Mouse (Mus musculus) heart, embryonic 14.5 days (tissue): ENCODE measurements at regions not wholly inside any gene's neighbourhood (a gene's known extent, or its start where the extent isn't known, plus 50 kb on each side); places are given as distances from the start of the nearest gene placed in this dataset.

Source experiments
- ATAC-seq: fragments of 200-750 bp; cut with Nextera tagmentation; 2 replicates; pipeline ENCODE4 v1.8.0; 2017; ENCODE audit warnings: low read depth, moderate TSS enrichment; ENCODE audit not compliant: insufficient number of reproducible peaks, insufficient read depth, low FRiP score
- H3K27ac ChIP-seq, 2 experiments: fragments of 200-500 bp in 1 of 2; fragments of 300-500 bp in 1 of 2; sonication (generic) in 1 of 2; replicated peaks in 1 of 2; 2 replicates each; pipeline ENCODE4 v1.5.1; 2012 to 2014; ENCODE audit warnings: low read depth in 2 of 2, low read length in 2 of 2, control low read depth in 1 of 2, mild to moderate bottlenecking in 1 of 2, mixed read lengths in 1 of 2; ENCODE audit not compliant: control insufficient read depth in 1 of 2, insufficient read depth in 1 of 2
- H3K27me3 ChIP-seq: fragments of 300-500 bp; sonication (generic); 2 replicates; pipeline ENCODE4 v1.6.1; 2014; ENCODE audit warnings: mild to moderate bottlenecking, low read length, control low read depth; ENCODE audit not compliant: control insufficient read depth, insufficient read depth
- H3K36me3 ChIP-seq: fragments of 300-500 bp; sonication (generic); 2 replicates; pipeline ENCODE4 v1.6.1; 2014; ENCODE audit warnings: mild to moderate bottlenecking, control low read depth, low read length, mixed read lengths; ENCODE audit not compliant: control insufficient read depth, insufficient read depth
- H3K4me1 ChIP-seq, 2 experiments: fragments of 200-500 bp in 1 of 2; fragments of 300-500 bp in 1 of 2; sonication (generic) in 1 of 2; 2 replicates each; pipeline ENCODE4 v1.6.1; 2012 to 2014; ENCODE audit warnings: low read length in 2 of 2, control low read depth in 1 of 2, mixed read lengths in 1 of 2; ENCODE audit not compliant: control insufficient read depth in 2 of 2, insufficient read depth in 2 of 2
- H3K4me2 ChIP-seq: fragments of 300-500 bp; sonication (generic); 2 replicates; pipeline ENCODE4 v1.6.1; 2014; ENCODE audit warnings: mild to moderate bottlenecking, low read length
- H3K4me3 ChIP-seq, 2 experiments: fragments of 200-500 bp in 1 of 2; fragments of 300-500 bp in 1 of 2; sonication (generic) in 1 of 2; 2 replicates each; pipeline ENCODE4 v1.5.1; 2012 to 2014; ENCODE audit warnings: low read length in 2 of 2, mild to moderate bottlenecking in 2 of 2, control low read depth in 1 of 2, low read depth in 1 of 2, moderate library complexity in 1 of 2; ENCODE audit not compliant: control insufficient read depth in 1 of 2, insufficient read depth in 1 of 2
- H3K9ac ChIP-seq: fragments of 300-500 bp; sonication (generic); 2 replicates; pipeline ENCODE4 v1.6.1; 2014; ENCODE audit warnings: mild to moderate bottlenecking, low read length
- H3K9me3 ChIP-seq: fragments of 300-500 bp; sonication (generic); 2 replicates; pipeline ENCODE4 v1.6.1; 2016; ENCODE audit warnings: low read length, control low read depth; ENCODE audit not compliant: control insufficient read depth
- WGBS: fragments of 180-500 bp; shearing (Covaris S2); extraction: QIAGEN DNeasy Blood & Tissue Kit; methylation state at CpG from one replicate; pipeline ENCODE4 v1.1.7; 2014; 5-methylcytosine and 5-hydroxymethylcytosine counted together

DNA sequence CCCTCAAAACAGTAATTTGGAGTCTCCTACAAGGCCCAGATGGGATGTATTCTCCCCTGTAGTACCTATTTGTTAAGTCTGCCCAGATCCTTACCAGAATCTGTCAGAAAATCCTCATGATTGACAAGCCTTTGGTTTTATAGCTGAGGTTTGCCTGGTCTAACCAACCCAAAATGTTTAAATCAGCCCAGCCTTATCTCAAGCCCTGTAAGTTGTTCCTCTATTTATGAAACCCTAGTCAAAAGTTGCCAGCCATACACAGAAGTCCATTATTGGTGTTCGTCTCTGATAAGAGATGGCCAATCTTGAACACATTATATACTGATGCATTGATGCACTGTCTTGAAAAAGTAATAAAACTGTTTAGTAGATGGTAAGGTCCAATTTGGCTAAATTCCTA, 239.9 kb upstream of the Hnrnpa3 start:
- Histone ChIP-seq H3K9ac (no peak overlapping the region), H3K4me1 (no peaks in the 10 kb centered on the region), H3K27ac (no peak overlapping the region), H3K4me3 (no peak overlapping the region), H3K4me2 (no peak overlapping the region), H3K9me3 (no peaks in the 10 kb centered on the region), H3K36me3 (no peaks in the 10 kb centered on the region), H3K27me3 (no peaks in the 10 kb centered on the region)
- no peak for ATAC-seq
- 83% methylated on average over 1 of the region's 1 CpGs for WGBS

DNA sequence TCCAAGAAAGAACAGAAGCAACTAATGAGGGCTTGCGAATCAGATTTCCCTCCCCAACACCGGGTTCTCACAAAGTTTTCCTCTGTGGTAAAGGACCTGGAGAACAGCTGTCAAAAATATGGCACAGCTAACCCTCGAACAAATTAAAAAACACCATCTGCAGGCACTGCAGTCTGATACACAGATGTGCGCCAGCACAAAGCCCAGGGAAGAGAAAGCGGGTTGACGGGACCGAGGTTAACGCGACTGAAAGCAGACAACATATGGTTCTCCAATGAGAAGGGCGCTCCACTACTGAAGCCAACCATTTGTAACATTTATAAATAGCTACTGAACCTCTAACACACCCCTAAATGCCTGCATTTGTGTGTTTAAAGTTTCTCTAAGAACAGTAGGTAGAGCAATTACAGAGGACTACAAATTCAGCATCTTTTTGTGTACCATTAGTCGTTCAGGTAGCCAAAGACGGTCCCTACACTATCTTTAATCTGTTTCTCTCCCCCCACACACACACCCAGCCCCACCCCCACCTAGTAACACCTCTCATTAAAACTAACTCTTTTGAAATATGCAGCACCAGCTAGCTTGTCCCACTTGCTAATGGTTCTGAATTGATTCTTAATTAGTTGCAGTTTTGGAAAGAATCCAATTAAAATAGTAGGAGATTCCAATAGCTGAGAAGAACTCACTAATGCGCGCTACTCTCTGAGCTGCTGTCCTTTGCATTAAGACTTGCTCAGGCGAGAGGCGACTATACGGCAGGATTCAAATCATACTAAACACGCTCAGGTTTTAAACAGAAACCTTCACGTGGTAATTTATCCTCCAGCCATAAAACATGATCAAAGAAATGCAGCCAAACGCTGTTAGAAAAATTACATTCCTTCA, 236.0 kb upstream of the Hnrnpa3 start:
- no peak overlapping the region for H3K9ac ChIP-seq
- no peaks in the 10 kb centered on the region for H3K36me3 ChIP-seq
- ATAC-seq = no peak
- H3K4me3 ChIP-seq = no peak overlapping the region
- no peak overlapping the region for H3K4me2 ChIP-seq
- H3K27me3 ChIP-seq = no peaks in the 10 kb centered on the region
- no peaks in the 10 kb centered on the region for H3K9me3 ChIP-seq
- 79% methylated on average over 20 of the region's 20 CpGs for WGBS
- H3K27ac ChIP-seq = no peak overlapping the region
- no peaks in the 10 kb centered on the region for H3K4me1 ChIP-seq

GRCm38 (mm10) chr2:75423872-75424271, 235.2 kb upstream of the Hnrnpa3 start:
- Histone ChIP-seq H3K4me1 (no peaks in the 10 kb centered on the region), H3K36me3 (no peaks in the 10 kb centered on the region), H3K4me3 (no peak overlapping the region), H3K4me2 (0 out of 2 replicates have a peak overlapping the region, but pooled peaks have one; percentile 13), H3K9me3 (no peaks in the 10 kb centered on the region), H3K27me3 (no peaks in the 10 kb centered on the region), H3K27ac (no peak overlapping the region), H3K9ac (no peak overlapping the region)
- no peak for ATAC-seq
- 40% methylated on average over 5 of the region's 5 CpGs for WGBS

DNA sequence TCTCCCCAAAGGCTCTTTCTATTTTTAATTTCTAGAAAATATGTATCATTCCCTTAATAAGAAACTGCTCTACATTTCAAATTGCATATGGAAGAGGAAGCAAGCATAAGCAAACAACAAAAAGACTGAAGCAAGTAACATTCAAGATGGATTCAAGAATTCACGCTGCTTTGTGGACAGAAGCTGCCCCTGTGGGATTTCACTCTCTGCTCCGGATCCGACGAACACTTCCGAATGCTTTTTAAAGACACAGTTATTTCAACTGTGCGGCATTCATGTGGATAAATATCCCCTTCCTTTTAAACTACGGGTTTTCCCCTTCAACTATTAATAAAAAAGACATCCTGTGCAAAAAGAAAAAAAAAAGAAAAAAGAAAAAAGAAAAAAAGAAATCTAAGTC, 234.7 kb upstream of the Hnrnpa3 start:
- ATAC-seq = no peak
- Histone ChIP-seq H3K4me3 (no peak overlapping the region), H3K9ac (no peak overlapping the region), H3K9me3 (no peaks in the 10 kb centered on the region), H3K27me3 (no peaks in the 10 kb centered on the region), H3K36me3 (no peaks in the 10 kb centered on the region), H3K27ac (no peak overlapping the region), H3K4me1 (no peaks in the 10 kb centered on the region), H3K4me2 (peak overlapping the region; percentile 13; the same call in 1 of the 2 replicates)
- 50% methylated on average over 7 of the region's 7 CpGs for WGBS

DNA sequence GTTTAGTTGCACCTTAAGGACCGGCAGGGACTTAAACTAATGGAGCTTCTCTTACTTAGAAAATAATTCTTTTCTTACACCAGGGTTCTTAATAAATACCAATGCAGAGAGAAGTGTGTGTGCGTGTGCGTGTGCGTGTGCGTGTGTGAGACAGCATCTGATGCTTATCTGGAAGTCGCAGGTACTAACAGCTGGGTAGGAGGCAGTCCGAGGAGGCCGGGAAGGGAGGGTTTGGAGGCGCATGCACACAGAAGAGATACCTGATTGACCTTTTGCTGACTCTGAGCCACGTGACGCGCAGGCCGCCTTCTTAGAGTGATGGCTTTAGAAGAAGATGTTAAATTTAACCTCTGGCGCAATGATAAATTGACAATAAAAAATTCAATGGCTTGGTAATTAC, 234.2 kb upstream of the Hnrnpa3 start:
- no peak for ATAC-seq
- no peak overlapping the region for H3K27ac ChIP-seq
- no peak overlapping the region for H3K4me2 ChIP-seq
- H3K4me1 ChIP-seq = no peaks in the 10 kb centered on the region
- 79% methylated on average over 14 of the region's 14 CpGs for WGBS
- no peaks in the 10 kb centered on the region for H3K36me3 ChIP-seq
- H3K4me3 ChIP-seq = no peak overlapping the region
- H3K9me3 ChIP-seq = no peaks in the 10 kb centered on the region
- H3K27me3 ChIP-seq = no peaks in the 10 kb centered on the region
- no peak overlapping the region for H3K9ac ChIP-seq

GRCm38 (mm10) chr2:75425384-75425783, 233.7 kb upstream of the Hnrnpa3 start:
- 53% methylated on average over 7 of the region's 7 CpGs for WGBS
- no peak overlapping the region for H3K9ac ChIP-seq
- ATAC-seq = no peak
- H3K36me3 ChIP-seq = no peaks in the 10 kb centered on the region
- no peaks in the 10 kb centered on the region for H3K4me1 ChIP-seq
- H3K4me3 ChIP-seq = no peak overlapping the region
- no peak overlapping the region for H3K4me2 ChIP-seq
- no peaks in the 10 kb centered on the region for H3K27me3 ChIP-seq
- H3K9me3 ChIP-seq = no peaks in the 10 kb centered on the region
- no peak overlapping the region for H3K27ac ChIP-seq

DNA sequence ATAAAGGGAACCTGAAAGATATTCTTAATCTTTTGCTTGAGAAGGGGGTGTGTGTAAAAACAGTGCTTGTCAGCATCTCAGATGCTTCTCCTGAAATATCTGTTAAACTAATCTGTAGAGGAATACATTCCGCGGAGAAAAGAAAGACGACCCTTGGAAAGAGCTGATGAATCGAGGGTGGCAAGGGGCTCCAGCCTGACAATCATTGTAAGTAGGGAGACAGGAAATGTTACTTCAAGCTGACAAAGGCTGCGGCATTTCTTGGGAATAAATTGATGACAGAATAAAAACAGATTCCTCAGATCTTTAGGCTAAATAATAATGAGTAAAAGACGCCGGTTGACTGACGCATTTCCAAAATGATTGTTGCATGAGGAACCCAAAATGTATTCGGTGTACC, 233.3 kb upstream of the Hnrnpa3 start:
- 58% methylated on average over 9 of the region's 9 CpGs for WGBS
- no peak overlapping the region for H3K4me3 ChIP-seq
- H3K4me2 ChIP-seq = no peak overlapping the region
- no peaks in the 10 kb centered on the region for H3K4me1 ChIP-seq
- no peak for ATAC-seq
- no peaks in the 10 kb centered on the region for H3K27me3 ChIP-seq
- no peak overlapping the region for H3K9ac ChIP-seq
- no peak overlapping the region for H3K27ac ChIP-seq
- H3K36me3 ChIP-seq = no peaks in the 10 kb centered on the region
- no peaks in the 10 kb centered on the region for H3K9me3 ChIP-seq
